Mouse (Mus musculus) liver, embryonic 16.5 days (tissue): Measurements from ENCODE around the gene Wbp1l. TPM values are rescaled to one million over a fixed set of nuclear protein-coding genes. Genes with fewer than 3 reads are reported as not detected.

Source experiments
- ATAC-seq: fragments of 200-750 bp; cut with Nextera tagmentation; 2 replicates; pipeline ENCODE4 v1.8.0; 2017; ENCODE audit warnings: low read depth, mild to moderate bottlenecking, moderate number of reproducible peaks, moderate library complexity
- H3K27ac ChIP-seq: fragments of 300-500 bp; sonication (generic); 2 replicates; pipeline ENCODE4 v1.5.1; 2014; ENCODE audit warnings: mild to moderate bottlenecking, low read length
- H3K27me3 ChIP-seq: fragments of 300-500 bp; sonication (generic); 2 replicates; pipeline ENCODE4 v1.6.1; 2014; ENCODE audit warnings: low read depth, low read length, mixed read lengths; ENCODE audit not compliant: control insufficient read depth, insufficient read depth
- H3K36me3 ChIP-seq: fragments of 300-500 bp; sonication (generic); 2 replicates; pipeline ENCODE4 v1.6.1; 2014; ENCODE audit warnings: mild to moderate bottlenecking; ENCODE audit not compliant: control insufficient read depth, insufficient read depth
- H3K4me1 ChIP-seq: fragments of 300-500 bp; sonication (generic); 2 replicates; pipeline ENCODE4 v1.6.1; 2014; ENCODE audit warnings: low read depth, low read length, mixed read lengths; ENCODE audit not compliant: control insufficient read depth
- H3K4me2 ChIP-seq: fragments of 300-500 bp; sonication (generic); 2 replicates; pipeline ENCODE4 v1.6.1; 2014; ENCODE audit warnings: low read depth, low read length, mixed read lengths
- H3K4me3 ChIP-seq: fragments of 300-500 bp; sonication (generic); 2 replicates; pipeline ENCODE4 v1.5.1; 2014; ENCODE audit warnings: low read depth, mild to moderate bottlenecking, low read length
- H3K9ac ChIP-seq: fragments of 300-500 bp; sonication (generic); 2 replicates; pipeline ENCODE4 v1.6.1; 2014; ENCODE audit warnings: low read depth, low read length
- H3K9me3 ChIP-seq: fragments of 300-500 bp; sonication (generic); replicated peaks from 2 replicates; pipeline ENCODE4 v1.6.1; 2016; ENCODE audit warnings: low read length; ENCODE audit not compliant: control insufficient read depth
- WGBS: fragments of 180-500 bp; shearing (Covaris S2); extraction: QIAGEN DNeasy Blood & Tissue Kit; methylation state at CpG from one replicate; pipeline ENCODE4 v1.1.7; 2014; ENCODE audit not compliant: insufficient replicate concordance; 5-methylcytosine and 5-hydroxymethylcytosine counted together
- polyA plus RNA-seq: library from polyadenylated mRNA; unstranded; fragments of >200 nt; fragmentation: Nextera tagmentation; extraction: Ambion mirVana; gene quantifications from 2 replicates; pipeline ENCODE4 v1.2.1, GENCODE M21; 2015

Gene Wbp1l
- 24.8 and 31.5 TPM in 2 replicates for polyA plus RNA-seq

DNA sequence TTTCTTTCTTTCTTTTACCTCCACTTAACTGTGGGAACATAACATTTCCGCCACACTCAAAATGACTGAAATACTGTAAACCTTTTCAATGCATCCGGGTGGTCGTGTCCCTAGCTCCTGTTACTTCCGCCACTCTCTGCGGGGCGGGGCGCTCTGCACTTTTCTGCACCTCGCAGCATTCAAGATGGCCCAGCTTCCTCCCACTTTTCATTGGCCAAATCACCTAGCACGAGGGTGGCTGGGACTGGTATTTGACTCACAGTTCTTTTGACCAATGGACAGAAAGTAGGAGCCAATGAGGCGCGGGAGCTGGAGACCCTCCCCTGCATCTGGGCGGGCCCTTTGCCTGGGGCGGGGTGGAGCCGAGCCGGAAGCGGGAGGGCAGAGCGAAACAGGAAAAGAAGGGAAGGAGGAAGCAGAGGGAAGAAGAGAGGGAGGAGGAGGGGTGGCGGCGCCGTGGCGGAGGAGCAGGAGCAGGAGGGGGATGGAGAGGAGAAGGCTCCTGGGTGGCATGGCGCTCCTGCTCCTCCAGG lies at the start of gene Wbp1l:
Gene Wbp1l (plus strand): TSS at position 365 of the 533 bp plus-strand sequence.
- H3K36me3 ChIP-seq, result peaks cover 6% of the 10 kb centered on the region; the same call in 1 of the 2 replicates
- peak within 1 kb of the TSS; percentile 83 for H3K4me3 ChIP-seq
- no peaks in the 10 kb centered on the region for H3K9me3 ChIP-seq
- peak within 1 kb of the TSS; percentile 80 for H3K9ac ChIP-seq
- peak; percentile 97 for ATAC-seq
- no peaks in the 10 kb centered on the region for H3K27me3 ChIP-seq
- peak within 1 kb of the TSS; percentile 70 for H3K27ac ChIP-seq
- peak within 1 kb of the TSS; percentile 65 for H3K4me2 ChIP-seq
- peaks cover 30% of the 10 kb centered on the region for H3K4me1 ChIP-seq
- 0% methylated on average over 22 of the region's 22 CpGs for WGBS

DNA sequence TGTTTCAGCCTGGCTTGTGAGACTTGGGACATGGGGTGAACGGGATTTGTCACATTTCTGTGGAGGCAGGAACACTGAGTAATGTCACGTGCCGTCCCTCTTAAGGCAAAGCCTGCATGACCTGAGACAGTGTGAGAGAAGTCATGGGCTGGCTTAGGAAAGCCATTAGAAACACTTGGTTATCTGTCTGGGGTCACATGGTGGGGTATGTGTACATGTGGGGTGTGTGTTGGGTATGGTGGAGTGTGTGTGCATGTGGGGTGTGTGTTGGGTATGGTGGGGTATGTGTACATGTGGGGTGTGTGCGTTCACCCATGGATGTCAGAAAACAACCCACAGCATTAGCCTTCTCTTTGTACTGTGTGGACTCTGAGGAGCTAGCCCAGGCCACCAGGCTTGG lies 48.5 kb upstream of the Wbp1l start:
- Histone ChIP-seq H3K36me3 (no peaks in the 10 kb centered on the region), H3K27me3 (no peaks in the 10 kb centered on the region), H3K4me1 (peaks cover 15% of the 10 kb centered on the region), H3K4me2 (no peak overlapping the region), H3K27ac (no peak overlapping the region), H3K9ac (no peak overlapping the region), H3K4me3 (no peak overlapping the region), H3K9me3 (no peaks in the 10 kb centered on the region)
- WGBS, result 65% methylated on average over 4 of the region's 4 CpGs
- no peak for ATAC-seq

- no peak for ATAC-seq
- H3K9ac ChIP-seq, result no peak overlapping the region
- H3K4me1 ChIP-seq, result peaks cover 15% of the 10 kb centered on the region
- H3K9me3 ChIP-seq, result no peaks in the 10 kb centered on the region
- H3K36me3 ChIP-seq, result no peaks in the 10 kb centered on the region
- H3K4me2 ChIP-seq, result no peak overlapping the region
- H3K4me3 ChIP-seq, result no peak overlapping the region
- 53% methylated on average over 3 of the region's 4 CpGs for WGBS
- H3K27me3 ChIP-seq, result no peaks in the 10 kb centered on the region
- H3K27ac ChIP-seq, result no peak overlapping the region
Observed at GRCm38 (mm10) chr19:46552496-46552895, 46.4 kb upstream of the Wbp1l start.

- Histone ChIP-seq H3K36me3 (no peaks in the 10 kb centered on the region), H3K27ac (peak overlapping the region; percentile 85), H3K4me3 (peak overlapping the region; percentile 2; the same call in 1 of the 2 replicates), H3K9me3 (no peaks in the 10 kb centered on the region), H3K9ac (peak overlapping the region; percentile 50), H3K4me2 (peak overlapping the region; percentile 28), H3K4me1 (peaks cover 15% of the 10 kb centered on the region), H3K27me3 (no peaks in the 10 kb centered on the region)
- ATAC-seq, result peak; percentile 88
- WGBS, result 25% methylated on average over 11 of the region's 11 CpGs
Observed at GRCm38 (mm10) chr19:46553541-46553955, 45.3 kb upstream of the Wbp1l start.

- ATAC-seq, result no peak
- no peak overlapping the region for H3K27ac ChIP-seq
- no peak overlapping the region for H3K4me3 ChIP-seq
- H3K4me2 ChIP-seq, result no peak overlapping the region
- no peaks in the 10 kb centered on the region for H3K27me3 ChIP-seq
- no peaks in the 10 kb centered on the region for H3K36me3 ChIP-seq
- H3K9me3 ChIP-seq, result no peaks in the 10 kb centered on the region
- H3K9ac ChIP-seq, result no peak overlapping the region
- 68% methylated on average over 8 of the region's 8 CpGs for WGBS
- peaks cover 14% of the 10 kb centered on the region for H3K4me1 ChIP-seq
Observed at GRCm38 (mm10) chr19:46558009-46558408, 40.9 kb upstream of the Wbp1l start.

- Histone ChIP-seq H3K27ac (no peak overlapping the region), H3K9me3 (no peaks in the 10 kb centered on the region), H3K4me1 (peaks cover 9% of the 10 kb centered on the region), H3K27me3 (no peaks in the 10 kb centered on the region), H3K9ac (no peak overlapping the region), H3K4me2 (no peak overlapping the region), H3K36me3 (no peaks in the 10 kb centered on the region), H3K4me3 (no peak overlapping the region)
- no peak for ATAC-seq
- 82% methylated on average over 12 of the region's 12 CpGs for WGBS
Observed at GRCm38 (mm10) chr19:46558631-46559030, 40.3 kb upstream of the Wbp1l start.

DNA sequence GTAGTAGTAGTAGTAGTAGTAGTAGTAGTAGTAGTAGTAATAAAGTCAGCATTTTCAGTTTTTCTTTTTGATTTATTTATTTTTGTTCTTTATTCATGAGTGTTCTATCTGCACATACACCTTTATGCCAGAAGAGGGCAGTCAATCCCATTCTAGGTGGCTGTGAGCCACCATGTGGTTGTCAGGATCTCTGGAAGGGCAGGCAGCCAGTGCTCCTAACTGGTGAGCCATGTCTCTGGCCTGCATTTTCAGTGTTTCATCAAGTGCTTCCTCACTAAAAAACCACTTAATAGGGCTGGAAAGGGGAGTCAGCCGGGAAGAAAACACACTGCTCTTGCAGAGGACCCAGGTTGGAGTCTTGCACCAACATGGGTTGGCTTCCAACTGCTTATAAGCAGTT lies 36.8 kb upstream of the Wbp1l start:
- 12% methylated on average over 1 of the region's 1 CpGs for WGBS
- H3K4me3 ChIP-seq, result no peak overlapping the region
- H3K27me3 ChIP-seq, result no peaks in the 10 kb centered on the region
- 0 out of 2 replicates have a peak, but pooled peaks have one; percentile 24 for ATAC-seq
- H3K9ac ChIP-seq, result no peak overlapping the region
- H3K36me3 ChIP-seq, result no peaks in the 10 kb centered on the region
- H3K27ac ChIP-seq, result no peak overlapping the region
- no peaks in the 10 kb centered on the region for H3K9me3 ChIP-seq
- no peak overlapping the region for H3K4me2 ChIP-seq
- H3K4me1 ChIP-seq, result 0 out of 2 replicates have a peak, but pooled peaks cover 2% of the 10 kb centered on the region

- 76% methylated on average over 14 of the region's 14 CpGs for WGBS
- ATAC-seq, result no peak
- Histone ChIP-seq H3K27ac (no peak overlapping the region), H3K9me3 (no peaks in the 10 kb centered on the region), H3K4me3 (no peak overlapping the region), H3K27me3 (no peaks in the 10 kb centered on the region), H3K4me1 (0 out of 2 replicates have a peak, but pooled peaks cover 2% of the 10 kb centered on the region), H3K4me2 (no peak overlapping the region), H3K36me3 (no peaks in the 10 kb centered on the region), H3K9ac (no peak overlapping the region)
Observed at GRCm38 (mm10) chr19:46562581-46563515, 36.0 kb upstream of the Wbp1l start.

DNA sequence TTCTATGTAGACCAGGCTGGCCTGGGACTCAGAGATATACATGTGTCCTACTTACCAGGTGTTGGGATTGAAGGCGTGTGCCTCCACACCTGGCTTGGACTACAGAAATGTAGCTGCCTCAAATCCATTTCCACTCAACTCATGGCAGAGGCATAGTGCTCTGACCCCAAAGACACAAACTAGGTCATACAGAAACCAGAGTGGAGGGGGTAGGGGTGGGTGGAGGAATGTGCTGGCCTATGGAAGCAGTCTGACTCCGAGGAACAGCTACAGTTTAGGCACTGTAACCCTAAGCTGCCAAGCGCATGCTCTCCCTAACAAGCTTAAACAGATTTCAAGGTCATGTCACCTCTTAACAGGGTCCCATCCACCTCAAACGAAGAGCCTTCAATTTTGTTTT lies 35.3 kb upstream of the Wbp1l start:
- Histone ChIP-seq H3K36me3 (no peaks in the 10 kb centered on the region), H3K4me1 (0 out of 2 replicates have a peak, but pooled peaks cover 2% of the 10 kb centered on the region), H3K9me3 (no peaks in the 10 kb centered on the region), H3K9ac (no peak overlapping the region), H3K27ac (no peak overlapping the region), H3K4me3 (no peak overlapping the region), H3K4me2 (no peak overlapping the region), H3K27me3 (no peaks in the 10 kb centered on the region)
- 73% methylated on average over 4 of the region's 4 CpGs for WGBS
- ATAC-seq, result peak; percentile 64; the same call in 1 of the 2 replicates
